Mouse (Mus musculus) liver, adult (tissue): ENCODE measurements around the gene Sema3e.

Source experiments
- GATA4 ChIP-seq: IDR thresholded peaks from 2 replicates; pipeline ENCODE4 v1.6.1; 2014; ENCODE audit warnings: mild to moderate bottlenecking, low read length; ENCODE audit not compliant: insufficient replicate concordance

The Sema3e gene

GRCm38 (mm10) chr5:14252583-14252982, 227.5 kb downstream of the Sema3e start:
- TF ChIP-seq GATA4: no peak

GRCm38 (mm10) chr5:14253328-14253727, 228.3 kb downstream of the Sema3e start:
- no peak for TF ChIP-seq GATA4

- TF ChIP-seq GATA4: no peak
These were observed 235.1 kb downstream of the Sema3e start for GRCm38 (mm10) chr5:14260156-14260555.

GRCm38 (mm10) chr5:14267400-14267799, 242.3 kb downstream of the Sema3e start:
- TF ChIP-seq GATA4: no peak
